Mouse (Mus musculus): ENCODE data around the gene Lect2. TPM values are rescaled to one million over a fixed set of nuclear protein-coding genes. Genes with fewer than 3 reads are reported as not detected.
A peak's percentile ranks its signal among the peaks of the same experiment; 100 is the strongest.

Gene Lect2
- polyA plus RNA-seq (2015; fragmentation: Nextera tagmentation; extraction: Ambion mirVana), result 1.8 and 2.5 TPM in 2 replicates

- Histone ChIP-seq H3K4me3 (replicated peaks) (no peak within 1 kb of the TSS), H3K9me3 (replicated peaks) (no peaks in the 10 kb centered on the region), H3K9ac (no peak within 1 kb of the TSS), H3K27me3 (no peaks in the 10 kb centered on the region), H3K36me3 (no peaks in the 10 kb centered on the region), H3K4me2 (no peak within 1 kb of the TSS), H3K4me1 (peaks cover 16% of the 10 kb centered on the region), H3K27ac (no peak within 1 kb of the TSS)
- WGBS, result 46% methylated on average over 9 of the region's 9 CpGs
- no peak for ATAC-seq (replicated peaks; ENCODE audit: low FRiP score)
Measured at GRCm38 (mm10) chr13:56548401-56548800, at the start of gene Lect2. Gene Lect2, minus strand, starts transcription at chr13:56548502.

- Histone ChIP-seq H3K4me3 (replicated peaks) (no peak overlapping the region), H3K9ac (no peak overlapping the region), H3K4me2 (no peak overlapping the region), H3K27me3 (no peaks in the 10 kb centered on the region), H3K27ac (peak overlapping the region; percentile 37), H3K4me1 (peaks cover 73% of the 10 kb centered on the region), H3K9me3 (replicated peaks) (no peaks in the 10 kb centered on the region), H3K36me3 (no peaks in the 10 kb centered on the region)
- ATAC-seq (replicated peaks; ENCODE audit: low FRiP score), result no peak
- WGBS, result 91% methylated on average over 4 of the region's 4 CpGs
Measured at GRCm38 (mm10) chr13:56597296-56597695, 49.0 kb upstream of the Lect2 start.

GRCm38 (mm10) chr13:56595246-56595645, 46.9 kb upstream of the Lect2 start:
- H3K27ac ChIP-seq, result no peak overlapping the region
- WGBS, result 75% methylated on average over 8 of the region's 8 CpGs

GRCm38 (mm10) chr13:56593961-56594391, 45.7 kb upstream of the Lect2 start:
- Histone ChIP-seq H3K4me3 (replicated peaks) (no peak overlapping the region), H3K4me2 (no peak overlapping the region), H3K9ac (no peak overlapping the region), H3K4me1 (peaks cover 70% of the 10 kb centered on the region), H3K27ac (no peak overlapping the region), H3K9me3 (replicated peaks) (no peaks in the 10 kb centered on the region), H3K36me3 (no peaks in the 10 kb centered on the region), H3K27me3 (0 out of 2 replicates have a peak, but pooled peaks cover 4% of the 10 kb centered on the region)
- 66% methylated on average over 7 of the region's 7 CpGs for WGBS
- ATAC-seq (replicated peaks; ENCODE audit: low FRiP score), result no peak

More at GRCm38 (mm10) chr13:56595246-56595645, 46.9 kb upstream of the Lect2 start:
- no peak overlapping the region for H3K4me3 ChIP-seq (replicated peaks)
- no peaks in the 10 kb centered on the region for H3K36me3 ChIP-seq
- H3K4me1 ChIP-seq, result peaks cover 67% of the 10 kb centered on the region
- no peaks in the 10 kb centered on the region for H3K9me3 ChIP-seq (replicated peaks)
- no peak overlapping the region for H3K4me2 ChIP-seq
- H3K9ac ChIP-seq, result no peak overlapping the region
- H3K27me3 ChIP-seq, result 0 out of 2 replicates have a peak, but pooled peaks cover 4% of the 10 kb centered on the region
- no peak for ATAC-seq (replicated peaks; ENCODE audit: low FRiP score)

GRCm38 (mm10) chr13:56593196-56593595, 44.9 kb upstream of the Lect2 start:
- Histone ChIP-seq H3K27ac (no peak overlapping the region), H3K27me3 (0 out of 2 replicates have a peak, but pooled peaks cover 4% of the 10 kb centered on the region)
- whole genome bisulfite sequencing, result 84% methylated on average over 5 of the region's 5 CpGs

GRCm38 (mm10) chr13:56591939-56592338, 43.6 kb upstream of the Lect2 start:
- Histone ChIP-seq H3K9ac (no peak overlapping the region), H3K36me3 (no peaks in the 10 kb centered on the region), H3K4me2 (no peak overlapping the region), H3K27me3 (0 out of 2 replicates have a peak, but pooled peaks cover 4% of the 10 kb centered on the region), H3K4me3 (replicated peaks) (no peak overlapping the region), H3K27ac (no peak overlapping the region), H3K9me3 (replicated peaks) (no peaks in the 10 kb centered on the region), H3K4me1 (peaks cover 63% of the 10 kb centered on the region)
- WGBS, result 48% methylated on average over 2 of the region's 2 CpGs
- ATAC-seq (replicated peaks; ENCODE audit: low FRiP score), result no peak

More at GRCm38 (mm10) chr13:56593196-56593595, 44.9 kb upstream of the Lect2 start:
- Histone ChIP-seq H3K9ac (no peak overlapping the region), H3K4me1 (peaks cover 73% of the 10 kb centered on the region), H3K9me3 (replicated peaks) (no peaks in the 10 kb centered on the region), H3K4me3 (replicated peaks) (no peak overlapping the region), H3K4me2 (no peak overlapping the region), H3K36me3 (no peaks in the 10 kb centered on the region)
- ATAC-seq (replicated peaks; ENCODE audit: low FRiP score), result no peak

- Histone ChIP-seq H3K27me3 (0 out of 2 replicates have a peak, but pooled peaks cover 4% of the 10 kb centered on the region), H3K4me1 (peaks cover 58% of the 10 kb centered on the region), H3K36me3 (no peaks in the 10 kb centered on the region), H3K9me3 (replicated peaks) (no peaks in the 10 kb centered on the region), H3K9ac (no peak overlapping the region), H3K4me2 (no peak overlapping the region), H3K4me3 (replicated peaks) (no peak overlapping the region), H3K27ac (no peak overlapping the region)
- WGBS, result 84% methylated on average over 8 of the region's 8 CpGs
- ATAC-seq (replicated peaks; ENCODE audit: low FRiP score), result no peak
Measured at GRCm38 (mm10) chr13:56591191-56591590, 42.9 kb upstream of the Lect2 start.

GRCm38 (mm10) chr13:56590202-56590601, 41.9 kb upstream of the Lect2 start:
- no peak for ATAC-seq (replicated peaks; ENCODE audit: low FRiP score)
- Histone ChIP-seq H3K9me3 (replicated peaks) (no peaks in the 10 kb centered on the region), H3K4me1 (peaks cover 56% of the 10 kb centered on the region), H3K4me2 (no peak overlapping the region), H3K9ac (no peak overlapping the region), H3K27ac (0 out of 2 replicates have a peak overlapping the region, but pooled peaks have one; percentile 9), H3K27me3 (0 out of 2 replicates have a peak, but pooled peaks cover 4% of the 10 kb centered on the region), H3K36me3 (no peaks in the 10 kb centered on the region), H3K4me3 (replicated peaks) (no peak overlapping the region)
- 56% methylated on average over 5 of the region's 5 CpGs for WGBS

- Histone ChIP-seq H3K9ac (no peak overlapping the region), H3K9me3 (replicated peaks) (no peaks in the 10 kb centered on the region), H3K36me3 (no peaks in the 10 kb centered on the region), H3K4me1 (peaks cover 56% of the 10 kb centered on the region), H3K27ac (peak overlapping the region; percentile 41; the same call in 1 of the 2 replicates), H3K4me3 (replicated peaks) (no peak overlapping the region), H3K27me3 (0 out of 2 replicates have a peak, but pooled peaks cover 4% of the 10 kb centered on the region), H3K4me2 (no peak overlapping the region)
- no peak for ATAC-seq (replicated peaks; ENCODE audit: low FRiP score)
- WGBS, result 60% methylated on average over 14 of the region's 14 CpGs
Measured at GRCm38 (mm10) chr13:56588454-56589117, 40.3 kb upstream of the Lect2 start.

- Histone ChIP-seq H3K9me3 (replicated peaks) (no peaks in the 10 kb centered on the region), H3K27ac (no peak overlapping the region), H3K4me1 (peaks cover 62% of the 10 kb centered on the region), H3K27me3 (0 out of 2 replicates have a peak, but pooled peaks cover 2% of the 10 kb centered on the region), H3K36me3 (no peaks in the 10 kb centered on the region), H3K4me2 (no peak overlapping the region), H3K4me3 (replicated peaks) (no peak overlapping the region), H3K9ac (no peak overlapping the region)
- WGBS, result 49% methylated on average over 3 of the region's 3 CpGs
- ATAC-seq (replicated peaks; ENCODE audit: low FRiP score), result no peak
Measured at GRCm38 (mm10) chr13:56586046-56586445, 37.7 kb upstream of the Lect2 start.

- H3K36me3 ChIP-seq, result no peaks in the 10 kb centered on the region
- H3K4me2 ChIP-seq, result no peak overlapping the region
- no peaks in the 10 kb centered on the region for H3K9me3 ChIP-seq (replicated peaks)
- H3K27me3 ChIP-seq, result no peaks in the 10 kb centered on the region
- no peak overlapping the region for H3K9ac ChIP-seq
- 15% methylated on average over 3 of the region's 3 CpGs for WGBS
- ATAC-seq (replicated peaks; ENCODE audit: low FRiP score), result peak; percentile 34; the same call in 1 of the 2 replicates
- no peak overlapping the region for H3K4me3 ChIP-seq (replicated peaks)
- H3K4me1 ChIP-seq, result peaks cover 52% of the 10 kb centered on the region
- H3K27ac ChIP-seq, result peak overlapping the region; percentile 96
Measured at GRCm38 (mm10) chr13:56582720-56583119, 34.4 kb upstream of the Lect2 start.

- Histone ChIP-seq H3K4me3 (replicated peaks) (no peak overlapping the region), H3K4me1 (peaks cover 52% of the 10 kb centered on the region), H3K27ac (peak overlapping the region; percentile 96), H3K9ac (no peak overlapping the region), H3K4me2 (peak overlapping the region; percentile 50), H3K9me3 (replicated peaks) (no peaks in the 10 kb centered on the region), H3K36me3 (no peaks in the 10 kb centered on the region), H3K27me3 (no peaks in the 10 kb centered on the region)
- 0% methylated on average over 6 of the region's 6 CpGs for WGBS
- peak; percentile 97 for ATAC-seq (replicated peaks; ENCODE audit: low FRiP score)
Measured at GRCm38 (mm10) chr13:56581961-56582434, 33.7 kb upstream of the Lect2 start.

All from kidney, embryonic 15.5 days (tissue).